Mouse (Mus musculus): Measurements from ENCODE around the gene Rad51d. TPM values are rescaled to one million over a fixed set of nuclear protein-coding genes. Genes with fewer than 3 reads are reported as not detected.
A peak's percentile ranks its signal among the peaks of the same experiment; 100 is the strongest.

The Rad51d gene
- total RNA-seq (2012; rRNA removed) (27.2 and 35.5 TPM in 2 replicates), total RNA-seq (2014; rRNA removed) (15.0 and 15.7 TPM in 2 replicates), polyA plus RNA-seq (2012; ENCODE audit: insufficient read length, low read depth) (27.6 and 33.3 TPM in 2 replicates)

- H3K4me3 ChIP-seq (replicated peaks in 1 of 3; ENCODE audit: low read depth in 2 of 3, low read length in 2 of 3, poor library complexity in 1 of 3): peak within 1 kb of the TSS; percentile 67 to 93 (median 80)
These were observed at the start of gene Rad51d for GRCm38 (mm10) chr11:82890342-82890762. TSS of gene Rad51d (minus strand) at chr11:82890614.

GRCm38 (mm10) chr11:82933186-82933585 is 42.8 kb upstream of the Rad51d start:
- dilution Hi-C loops (cut with MboI; ENCODE audit: extremely low pct_ligation_motif_present, extremely low pct_unique_long_range_greater_than_20kb, low sequenced_read_pairs): no loop called here
- H3K9ac ChIP-seq (ENCODE audit: insufficient read depth, low read depth): no peak overlapping the region
- in situ Hi-C loops (cut with MboI; ENCODE audit: low pct_ligation_motif_present, low pct_unique_long_range_greater_than_20kb, low sequenced_read_pairs): no loop called here

More at GRCm38 (mm10) chr11:82890342-82890762, at the start of gene Rad51d:
- H3K9ac ChIP-seq (ENCODE audit: insufficient read depth, low read depth): peak within 1 kb of the TSS; percentile 79
- dilution Hi-C loops (cut with MboI; ENCODE audit: extremely low pct_ligation_motif_present, extremely low pct_unique_long_range_greater_than_20kb, low sequenced_read_pairs): no loop called here
- TF ChIP-seq CTCF (conservative IDR thresholded peaks at IDR 0.05 in 1 of 2, IDR thresholded peaks at IDR 0.05 in 1 of 2; ENCODE audit: low read depth in 2 of 2, low read length in 2 of 2) (peak; percentile 64 to 98), ZKSCAN1 (IDR thresholded peaks at IDR 0.05; ENCODE audit: borderline replicate concordance, low read depth, low read length) (no peak), ELF1 (IDR thresholded peaks at IDR 0.05; ENCODE audit: low read depth, low read length) (peak; percentile 100), CHD2 (IDR thresholded peaks at IDR 0.05; ENCODE audit: low read length) (0 out of 2 replicates have a peak, but pooled peaks have one; percentile 11), EP300 (IDR thresholded peaks at IDR 0.05; ENCODE audit: low read length) (no peak), TCF12 (IDR thresholded peaks at IDR 0.05; ENCODE audit: low read depth, low read length) (peak; percentile 91; the same call in 1 of the 2 replicates), POLR2AphosphoS2 (IDR thresholded peaks at IDR 0.05; ENCODE audit: low read depth, low read length) (peak; percentile 71; the same call in 1 of the 2 replicates), RCOR1 (conservative IDR thresholded peaks at IDR 0.05; ENCODE audit: low read depth, low read length) (no peak), MXI1 (IDR thresholded peaks at IDR 0.05; ENCODE audit: low read depth, low read length) (peak; percentile 76), USF1 (IDR thresholded peaks at IDR 0.05; ENCODE audit: low read depth, low read length) (no peak), MEF2A (IDR thresholded peaks at IDR 0.05; ENCODE audit: borderline replicate concordance, low read depth, low read length) (peak; percentile 39; the same call in 1 of the 2 replicates), HCFC1 (IDR thresholded peaks at IDR 0.05; ENCODE audit: low read depth, low read length) (peak; percentile 76), MAZ (IDR thresholded peaks at IDR 0.05; ENCODE audit: low read depth, low read length) (peak; percentile 89), IRF4 (IDR thresholded peaks at IDR 0.05; ENCODE audit: low read depth, low read length) (peak; percentile 70), NRF1 (IDR thresholded peaks at IDR 0.05; ENCODE audit: low read depth, low read length) (peak; percentile 56; the same call in 1 of the 2 replicates), JUN (IDR thresholded peaks at IDR 0.05; ENCODE audit: insufficient read depth, low read depth, low read length) (no peak), PAX5 (IDR thresholded peaks at IDR 0.05; ENCODE audit: low read length) (no peak), SMC3 (IDR thresholded peaks at IDR 0.05; ENCODE audit: low read depth, low read length) (peak; percentile 95), UBTF (IDR thresholded peaks at IDR 0.05; ENCODE audit: low read depth, low read length) (0 out of 2 replicates have a peak, but pooled peaks have one; percentile 80), MAX (IDR thresholded peaks at IDR 0.05; ENCODE audit: low read length) (peak; percentile 70; the same call in 1 of the 2 replicates), POLR2A (IDR thresholded peaks at IDR 0.05; ENCODE audit: low read depth, low read length) (peak; percentile 90), GABPA (IDR thresholded peaks at IDR 0.05; ENCODE audit: insufficient replicate concordance, low read depth, low read length) (no peak), ZMIZ1 (IDR thresholded peaks at IDR 0.05; ENCODE audit: low read depth, low read length) (peak; percentile 76), KAT2A (IDR thresholded peaks at IDR 0.05; ENCODE audit: insufficient replicate concordance, low read length) (0 out of 2 replicates have a peak, but pooled peaks have one; percentile 62), RAD21 (IDR thresholded peaks at IDR 0.05; ENCODE audit: low read depth, low read length) (peak; percentile 98), CHD1 (IDR thresholded peaks at IDR 0.05; ENCODE audit: low read depth, low read length) (no peak), BHLHE40 (IDR thresholded peaks at IDR 0.05; ENCODE audit: low read depth, low read length) (peak; percentile 25; the same call in 1 of the 2 replicates), USF2 (conservative IDR thresholded peaks at IDR 0.05; ENCODE audit: low read depth, low read length) (no peak), ZNF384 (IDR thresholded peaks at IDR 0.05; ENCODE audit: low read depth, low read length) (no peak; the same call in 1 of the 2 replicates), MAFK (IDR thresholded peaks at IDR 0.05; ENCODE audit: insufficient replicate concordance, low read length) (no peak), ETS1 (conservative IDR thresholded peaks at IDR 0.05; ENCODE audit: low read depth, low read length) (no peak), JUND (conservative IDR thresholded peaks at IDR 0.05; ENCODE audit: low read depth, low read length) (no peak), TBP (conservative IDR thresholded peaks at IDR 0.05; ENCODE audit: low read depth, low read length) (peak; percentile 95), E2F4 (IDR thresholded peaks at IDR 0.05; ENCODE audit: insufficient replicate concordance, low read depth, low read length) (peak; percentile 71; the same call in 1 of the 2 replicates), SIN3A (IDR thresholded peaks at IDR 0.05; ENCODE audit: low read length) (peak; percentile 84), NELFE (IDR thresholded peaks at IDR 0.05; ENCODE audit: low read depth, low read length) (peak; percentile 92), ZC3H11A (IDR thresholded peaks at IDR 0.05; ENCODE audit: low read depth, low read length) (peak; percentile 77), MYC (IDR thresholded peaks at IDR 0.05; ENCODE audit: low read depth, low read length) (peak; percentile 72; the same call in 1 of the 2 replicates)
- H3K4me2 ChIP-seq (ENCODE audit: insufficient read depth, low read depth, poor library complexity, severe bottlenecking): peak within 1 kb of the TSS; percentile 51
- peak within 1 kb of the TSS; percentile 9; the same call in 1 of the 2 replicates for H3K27ac ChIP-seq (ENCODE audit: insufficient read depth, low read depth)
- in situ Hi-C loops (cut with MboI; ENCODE audit: low pct_ligation_motif_present, low pct_unique_long_range_greater_than_20kb, low sequenced_read_pairs): no loop called here
- peaks cover 7 to 19% of the 10 kb centered on the region in 2 experiments for H3K4me1 ChIP-seq (ENCODE audit: control insufficient read depth in 1 of 2, insufficient read depth in 2 of 2)
- peaks cover 3 to 22% of the 10 kb centered on the region in 2 experiments for H3K36me3 ChIP-seq (replicated peaks in 1 of 2; ENCODE audit: control insufficient read depth in 1 of 2, insufficient read depth in 1 of 2, low read length in 1 of 2)
- DNase-seq (ENCODE audit: extremely low read depth): peak; percentile 98
- peaks cover 11% of the 10 kb centered on the region for H3K27me3 ChIP-seq (replicated peaks)
- H3K79me2 ChIP-seq (replicated peaks; ENCODE audit: control insufficient read depth, extremely low read depth, insufficient read depth, poor library complexity, severe bottlenecking): 0 out of 2 replicates have a peak, but pooled peaks cover 5% of the 10 kb centered on the region
- no peaks in the 10 kb centered on the region for H3K9me3 ChIP-seq (replicated peaks; ENCODE audit: low read length)

More at GRCm38 (mm10) chr11:82933186-82933585, 42.8 kb upstream of the Rad51d start:
- Histone ChIP-seq H3K4me1 (ENCODE audit: control insufficient read depth in 1 of 2, insufficient read depth in 2 of 2) (no peaks in the 10 kb centered on the region), H3K4me2 (ENCODE audit: insufficient read depth, low read depth, poor library complexity, severe bottlenecking) (no peak overlapping the region), H3K4me3 (replicated peaks in 1 of 3; ENCODE audit: low read depth in 2 of 3, low read length in 2 of 3, poor library complexity in 1 of 3) (no peak overlapping the region), H3K36me3 (replicated peaks in 1 of 2; ENCODE audit: control insufficient read depth in 1 of 2, insufficient read depth in 1 of 2, low read length in 1 of 2) (no peaks in the 10 kb centered on the region), H3K9me3 (replicated peaks; ENCODE audit: low read length) (peaks cover 39% of the 10 kb centered on the region), H3K27me3 (replicated peaks) (peaks cover 28% of the 10 kb centered on the region), H3K27ac (ENCODE audit: insufficient read depth, low read depth) (no peak overlapping the region), H3K79me2 (replicated peaks; ENCODE audit: control insufficient read depth, extremely low read depth, insufficient read depth, poor library complexity, severe bottlenecking) (no peaks in the 10 kb centered on the region)
- TF ChIP-seq ZKSCAN1 (IDR thresholded peaks at IDR 0.05; ENCODE audit: borderline replicate concordance, low read depth, low read length) (no peak), ZC3H11A (IDR thresholded peaks at IDR 0.05; ENCODE audit: low read depth, low read length) (no peak), SIN3A (IDR thresholded peaks at IDR 0.05; ENCODE audit: low read length) (no peak), MYC (IDR thresholded peaks at IDR 0.05; ENCODE audit: low read depth, low read length) (no peak), TBP (conservative IDR thresholded peaks at IDR 0.05; ENCODE audit: low read depth, low read length) (no peak), MEF2A (IDR thresholded peaks at IDR 0.05; ENCODE audit: borderline replicate concordance, low read depth, low read length) (no peak), JUND (conservative IDR thresholded peaks at IDR 0.05; ENCODE audit: low read depth, low read length) (no peak), POLR2AphosphoS2 (IDR thresholded peaks at IDR 0.05; ENCODE audit: low read depth, low read length) (no peak), BHLHE40 (IDR thresholded peaks at IDR 0.05; ENCODE audit: low read depth, low read length) (no peak), CHD1 (IDR thresholded peaks at IDR 0.05; ENCODE audit: low read depth, low read length) (no peak), ZNF384 (IDR thresholded peaks at IDR 0.05; ENCODE audit: low read depth, low read length) (no peak), ETS1 (conservative IDR thresholded peaks at IDR 0.05; ENCODE audit: low read depth, low read length) (no peak), TCF12 (IDR thresholded peaks at IDR 0.05; ENCODE audit: low read depth, low read length) (no peak), KAT2A (IDR thresholded peaks at IDR 0.05; ENCODE audit: insufficient replicate concordance, low read length) (no peak)
- DNase-seq (ENCODE audit: extremely low read depth): no peak

Measured in CH12.LX (cell line).